Mouse (Mus musculus) lung, adult 18-20 months (tissue): ENCODE results near the gene Med4.

Experiments
- DNase-seq, 2 experiments: peaks; one replicate each; pipeline ENCODE4 v3.0.0; 2022; ENCODE audit warnings: mixed read lengths in 2 of 2

Med4 gene

GRCm38 (mm10) chr14:73509765-73510423 is at the start of gene Med4:
Med4 (plus strand) TSS chr14:73510025.
- peak; percentile 94 to 96 for DNase-seq

GRCm38 (mm10) chr14:73460514-73461134 is 49.2 kb upstream of the Med4 start:
- DNase-seq, result no peak

GRCm38 (mm10) chr14:73462211-73462610 is 47.6 kb upstream of the Med4 start:
- DNase-seq, result no peak

GRCm38 (mm10) chr14:73467697-73468096 is 42.1 kb upstream of the Med4 start:
- no peak for DNase-seq

GRCm38 (mm10) chr14:73469506-73469905 is 40.3 kb upstream of the Med4 start:
- DNase-seq, result no peak

- peak; percentile 57 to 72 for DNase-seq
These were observed 39.2 kb upstream of the Med4 start for GRCm38 (mm10) chr14:73470593-73470992.

GRCm38 (mm10) chr14:73472205-73472604 is 37.6 kb upstream of the Med4 start:
- no peak for DNase-seq

GRCm38 (mm10) chr14:73473670-73474460 is 36.0 kb upstream of the Med4 start:
- DNase-seq, result peak in 1 of 2 experiments; percentile 32

- peak in 1 of 2 experiments; percentile 59 for DNase-seq
These were observed 35.2 kb upstream of the Med4 start for GRCm38 (mm10) chr14:73474636-73475093.

- peak in 1 of 2 experiments; percentile 62 for DNase-seq
These were observed 34.3 kb upstream of the Med4 start for GRCm38 (mm10) chr14:73475506-73475905.

- DNase-seq, result peak; percentile 46 to 68
These were observed 33.4 kb upstream of the Med4 start for GRCm38 (mm10) chr14:73476361-73476934.

GRCm38 (mm10) chr14:73477077-73477476 is 32.7 kb upstream of the Med4 start:
- DNase-seq, result peak; percentile 47 to 70

- no peak for DNase-seq
These were observed 31.5 kb upstream of the Med4 start for GRCm38 (mm10) chr14:73478321-73478720.

- DNase-seq, result no peak
These were observed 30.1 kb upstream of the Med4 start for GRCm38 (mm10) chr14:73479771-73480170.

- DNase-seq, result no peak
These were observed 26.2 kb upstream of the Med4 start for GRCm38 (mm10) chr14:73483516-73484229.

GRCm38 (mm10) chr14:73484366-73485110 is 25.3 kb upstream of the Med4 start:
- no peak for DNase-seq

- no peak for DNase-seq
These were observed 23.2 kb upstream of the Med4 start for GRCm38 (mm10) chr14:73486641-73487040.

- no peak for DNase-seq
These were observed 16.5 kb upstream of the Med4 start for GRCm38 (mm10) chr14:73493356-73493755.

- no peak for DNase-seq
These were observed 15.7 kb upstream of the Med4 start for GRCm38 (mm10) chr14:73494122-73494521.

GRCm38 (mm10) chr14:73495753-73496152 is 14.1 kb upstream of the Med4 start:
- DNase-seq, result no peak

- no peak for DNase-seq
These were observed 8.5 kb upstream of the Med4 start for GRCm38 (mm10) chr14:73501283-73501682.

GRCm38 (mm10) chr14:73501721-73502120 is 8.1 kb upstream of the Med4 start:
- DNase-seq, result peak in 1 of 2 experiments; percentile 42
